Mouse (Mus musculus): ENCODE data around the gene Hibadh. TPM values are rescaled to one million over a fixed set of nuclear protein-coding genes. Genes with fewer than 3 reads are reported as not detected.
"Not testable (repeated sequence)": the region's sequence is repeated elsewhere in the genome, so short reads cannot be mapped to it uniquely, and the experiment has no call there.

The Hibadh gene
- polyA plus RNA-seq, 1 experiment = 0.50 TPM

GRCm38 (mm10) chr6:52673706-52674105 lies 33.5 kb upstream of the Hibadh start:
- H3K9me3 ChIP-seq (ENCODE audit: control insufficient read depth, low read length) = no peaks in the 10 kb centered on the region
- no peak for TF ChIP-seq TAL1 (IDR thresholded peaks at IDR 0.05; ENCODE audit: low read length)
- no peak for TF ChIP-seq GATA1 (IDR thresholded peaks at IDR 0.05; ENCODE audit: low read length)
- H3K4me1 ChIP-seq (ENCODE audit: control insufficient read depth) = no peaks in the 10 kb centered on the region
- H3K4me3 ChIP-seq (replicated peaks) = no peak overlapping the region
- no peaks in the 10 kb centered on the region for H3K36me3 ChIP-seq (ENCODE audit: control insufficient read depth)
- no peaks in the 10 kb centered on the region for H3K27me3 ChIP-seq (ENCODE audit: control insufficient read depth)

- Histone ChIP-seq H3K9me3 (ENCODE audit: control insufficient read depth, low read length) (no peaks in the 10 kb centered on the region), H3K4me3 (replicated peaks) (no peak overlapping the region), H3K4me1 (ENCODE audit: control insufficient read depth) (no peaks in the 10 kb centered on the region), H3K36me3 (ENCODE audit: control insufficient read depth) (no peaks in the 10 kb centered on the region), H3K27me3 (ENCODE audit: control insufficient read depth) (no peaks in the 10 kb centered on the region)
- TF ChIP-seq GATA1 (IDR thresholded peaks at IDR 0.05; ENCODE audit: low read length) (no peak), TAL1 (IDR thresholded peaks at IDR 0.05; ENCODE audit: low read length) (no peak)
Measured at GRCm38 (mm10) chr6:52672539-52672938, 32.4 kb upstream of the Hibadh start.

DNA sequence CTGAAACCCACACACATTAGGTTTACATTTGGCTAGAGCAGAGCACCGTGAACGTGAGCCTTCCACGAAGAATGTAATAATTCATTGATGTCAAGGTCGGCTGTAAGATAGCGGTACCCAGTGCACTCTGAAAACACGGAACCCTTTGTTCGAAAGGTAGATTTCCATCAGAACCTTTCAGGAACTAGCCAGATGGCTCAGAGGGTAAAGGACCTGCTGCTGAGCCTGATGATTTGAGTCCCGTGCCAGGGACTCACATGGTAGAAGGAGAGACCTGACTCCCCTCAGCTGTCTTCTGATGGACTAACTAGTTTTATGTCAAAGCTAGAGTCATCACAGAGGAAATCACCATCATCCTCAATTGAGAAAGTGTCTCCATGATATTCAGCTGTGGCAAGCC lies 31.6 kb upstream of the Hibadh start:
- no peaks in the 10 kb centered on the region for H3K27me3 ChIP-seq (ENCODE audit: control insufficient read depth)
- no peak for TF ChIP-seq GATA1 (IDR thresholded peaks at IDR 0.05; ENCODE audit: low read length)
- no peaks in the 10 kb centered on the region for H3K4me1 ChIP-seq (ENCODE audit: control insufficient read depth)
- no peaks in the 10 kb centered on the region for H3K36me3 ChIP-seq (ENCODE audit: control insufficient read depth)
- no peaks in the 10 kb centered on the region for H3K9me3 ChIP-seq (ENCODE audit: control insufficient read depth, low read length)
- H3K4me3 ChIP-seq (replicated peaks) = no peak overlapping the region

GRCm38 (mm10) chr6:52669878-52670277 lies 29.7 kb upstream of the Hibadh start:
- not testable (repeated sequence) for H3K4me3 ChIP-seq (replicated peaks); H3K4me1 ChIP-seq (ENCODE audit: control insufficient read depth); H3K9me3 ChIP-seq (ENCODE audit: control insufficient read depth, low read length); H3K27me3 ChIP-seq (ENCODE audit: control insufficient read depth); H3K36me3 ChIP-seq (ENCODE audit: control insufficient read depth)

DNA sequence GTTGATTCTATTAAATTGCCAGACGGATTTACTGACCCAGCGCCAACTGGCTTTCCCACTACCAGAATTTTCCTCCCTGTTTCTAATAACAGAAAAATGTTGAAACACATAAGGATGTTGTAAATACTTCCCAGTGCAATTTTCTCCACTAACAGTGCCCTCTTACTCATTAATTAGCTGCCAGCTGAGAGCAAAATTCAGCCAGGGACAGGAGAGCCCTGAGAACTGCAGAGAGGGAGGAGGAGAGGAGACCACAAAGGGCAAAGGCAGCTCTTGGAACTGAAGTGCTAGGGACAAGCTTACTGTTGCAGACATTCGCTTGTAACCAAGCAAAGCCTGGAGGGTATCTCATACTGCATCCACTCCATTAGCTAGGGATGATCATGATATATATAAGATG lies 27.5 kb upstream of the Hibadh start:
- H3K9me3 ChIP-seq (ENCODE audit: control insufficient read depth, low read length) = no peaks in the 10 kb centered on the region
- no peak for TF ChIP-seq GATA1 (IDR thresholded peaks at IDR 0.05; ENCODE audit: low read length)
- no peak for TF ChIP-seq TAL1 (IDR thresholded peaks at IDR 0.05; ENCODE audit: low read length)
- H3K4me3 ChIP-seq (replicated peaks) = no peak overlapping the region
- no peaks in the 10 kb centered on the region for H3K4me1 ChIP-seq (ENCODE audit: control insufficient read depth)
- no peaks in the 10 kb centered on the region for H3K27me3 ChIP-seq (ENCODE audit: control insufficient read depth)
- no peaks in the 10 kb centered on the region for H3K36me3 ChIP-seq (ENCODE audit: control insufficient read depth)

GRCm38 (mm10) chr6:52663021-52663420 lies 22.8 kb upstream of the Hibadh start:
- Histone ChIP-seq H3K9me3 (ENCODE audit: control insufficient read depth, low read length) (no peaks in the 10 kb centered on the region), H3K27me3 (ENCODE audit: control insufficient read depth) (no peaks in the 10 kb centered on the region), H3K4me1 (ENCODE audit: control insufficient read depth) (no peaks in the 10 kb centered on the region), H3K36me3 (ENCODE audit: control insufficient read depth) (no peaks in the 10 kb centered on the region), H3K4me3 (replicated peaks) (no peak overlapping the region)
- TF ChIP-seq TAL1 (IDR thresholded peaks at IDR 0.05; ENCODE audit: low read length) = no peak
- no peak for TF ChIP-seq GATA1 (IDR thresholded peaks at IDR 0.05; ENCODE audit: low read length)

DNA sequence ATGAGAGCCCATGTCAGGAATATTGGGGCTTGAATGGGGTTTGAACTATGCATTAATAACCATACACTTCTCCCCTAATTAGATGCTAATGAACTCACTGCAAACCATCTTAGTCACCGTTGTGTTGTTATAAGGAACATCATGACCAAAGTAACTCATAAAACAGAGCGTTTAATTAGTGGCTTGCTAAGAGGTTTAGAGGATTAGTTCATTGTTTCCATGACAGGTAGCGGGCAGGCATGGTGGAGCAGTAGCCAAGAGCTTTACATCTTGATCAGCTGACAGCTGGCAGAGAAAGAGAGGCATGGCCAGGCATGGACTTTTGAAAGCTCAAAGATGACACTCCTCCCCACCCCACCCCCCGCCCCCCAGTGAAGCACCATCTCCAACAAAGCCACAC lies 15.1 kb upstream of the Hibadh start:
- no peaks in the 10 kb centered on the region for H3K36me3 ChIP-seq (ENCODE audit: control insufficient read depth)
- TF ChIP-seq GATA1 (IDR thresholded peaks at IDR 0.05; ENCODE audit: low read length) = no peak
- no peak for TF ChIP-seq TAL1 (IDR thresholded peaks at IDR 0.05; ENCODE audit: low read length)
- H3K4me1 ChIP-seq (ENCODE audit: control insufficient read depth) = no peaks in the 10 kb centered on the region
- no peak overlapping the region for H3K4me3 ChIP-seq (replicated peaks)
- H3K9me3 ChIP-seq (ENCODE audit: control insufficient read depth, low read length) = no peaks in the 10 kb centered on the region
- no peaks in the 10 kb centered on the region for H3K27me3 ChIP-seq (ENCODE audit: control insufficient read depth)

DNA sequence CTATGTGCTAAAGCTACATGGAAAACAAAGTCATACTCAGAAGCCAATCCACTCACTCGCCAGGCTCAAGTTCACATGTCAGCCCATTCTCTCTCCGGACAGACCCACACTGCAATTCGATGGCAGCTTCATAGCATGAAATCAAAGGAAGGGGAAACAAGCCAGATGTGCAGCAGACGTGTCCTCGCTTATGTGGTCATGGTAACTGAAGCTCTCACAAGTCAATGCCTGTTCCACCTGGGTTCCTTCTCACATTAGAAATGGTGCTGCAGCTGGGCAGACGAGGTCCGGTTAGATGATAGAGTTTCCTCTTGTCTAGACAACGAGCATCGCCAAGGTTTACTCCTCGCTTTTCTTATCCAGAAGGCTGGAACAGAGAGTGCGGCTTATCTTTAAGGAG lies 8.6 kb upstream of the Hibadh start:
- TF ChIP-seq TAL1 (IDR thresholded peaks at IDR 0.05; ENCODE audit: low read length) (no peak), GATA1 (IDR thresholded peaks at IDR 0.05; ENCODE audit: low read length) (no peak)
- no peaks in the 10 kb centered on the region for H3K9me3 ChIP-seq (ENCODE audit: control insufficient read depth, low read length)
- no peaks in the 10 kb centered on the region for H3K36me3 ChIP-seq (ENCODE audit: control insufficient read depth)
- H3K4me3 ChIP-seq (replicated peaks) = no peak overlapping the region
- no peaks in the 10 kb centered on the region for H3K27me3 ChIP-seq (ENCODE audit: control insufficient read depth)
- no peaks in the 10 kb centered on the region for H3K4me1 ChIP-seq (ENCODE audit: control insufficient read depth)

GRCm38 (mm10) chr6:52648031-52648430 lies 7.8 kb upstream of the Hibadh start:
- Histone ChIP-seq H3K9me3 (ENCODE audit: control insufficient read depth, low read length) (no peaks in the 10 kb centered on the region), H3K4me3 (replicated peaks) (no peak overlapping the region), H3K27me3 (ENCODE audit: control insufficient read depth) (no peaks in the 10 kb centered on the region), H3K36me3 (ENCODE audit: control insufficient read depth) (no peaks in the 10 kb centered on the region), H3K4me1 (ENCODE audit: control insufficient read depth) (no peaks in the 10 kb centered on the region)
- no peak for TF ChIP-seq GATA1 (IDR thresholded peaks at IDR 0.05; ENCODE audit: low read length)
- no peak for TF ChIP-seq TAL1 (IDR thresholded peaks at IDR 0.05; ENCODE audit: low read length)

GRCm38 (mm10) chr6:52645926-52646325 lies 5.7 kb upstream of the Hibadh start:
- no peak overlapping the region for H3K4me3 ChIP-seq (replicated peaks)
- no peaks in the 10 kb centered on the region for H3K27me3 ChIP-seq (ENCODE audit: control insufficient read depth)
- TF ChIP-seq TAL1 (IDR thresholded peaks at IDR 0.05; ENCODE audit: low read length) (no peak), GATA1 (IDR thresholded peaks at IDR 0.05; ENCODE audit: low read length) (no peak)

More at GRCm38 (mm10) chr6:52645926-52646325, 5.7 kb upstream of the Hibadh start:
- H3K36me3 ChIP-seq (ENCODE audit: control insufficient read depth) = no peaks in the 10 kb centered on the region
- H3K4me1 ChIP-seq (ENCODE audit: control insufficient read depth) = peaks cover 3% of the 10 kb centered on the region
- no peaks in the 10 kb centered on the region for H3K9me3 ChIP-seq (ENCODE audit: control insufficient read depth, low read length)
